Mouse (Mus musculus) spleen, postnatal 14 days (tissue): ENCODE measurements around the gene Tmem185b.

ENCODE experiments used
- DNase-seq, 2 experiments: peaks; one replicate each; pipeline ENCODE4 v3.0.0; 2021 to 2022; ENCODE audit warnings: low spot score in 2 of 2

The Tmem185b gene

GRCm38 (mm10) chr1:119503181-119503580 is 22.8 kb upstream of the Tmem185b start:
- no peak for DNase-seq

DNA sequence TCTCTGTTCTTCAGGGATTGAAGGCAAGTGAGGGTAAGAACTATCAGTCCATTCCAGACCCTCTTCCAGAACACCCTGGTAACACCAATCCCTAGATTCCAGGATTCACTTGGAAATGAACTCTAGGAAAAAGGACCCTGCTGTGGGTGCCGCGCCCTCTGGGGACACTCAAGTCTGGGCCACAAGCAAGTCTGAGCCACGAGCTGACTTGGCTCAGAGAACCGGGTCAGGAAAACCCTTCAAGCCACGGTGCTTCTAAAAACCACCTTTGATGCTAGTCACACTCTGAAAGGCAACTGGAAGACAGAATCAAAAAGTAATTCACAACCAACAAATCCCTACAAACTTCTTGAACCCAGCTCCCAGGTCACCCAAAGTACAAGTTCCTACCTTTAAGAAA is 22.2 kb upstream of the Tmem185b start:
- DNase-seq, result no peak

GRCm38 (mm10) chr1:119504260-119505062 is 21.5 kb upstream of the Tmem185b start, which contains the start of gene Ralb:
TSS of gene Ralb (minus strand) at chr1:119504794.
- DNase-seq, result peak; percentile 70 to 73

GRCm38 (mm10) chr1:119505951-119506350 is 20.0 kb upstream of the Tmem185b start:
- DNase-seq, result no peak

- no peak for DNase-seq
Observed at GRCm38 (mm10) chr1:119508548-119508947, 17.4 kb upstream of the Tmem185b start.

- no peak for DNase-seq
Observed at GRCm38 (mm10) chr1:119509474-119509873, 16.5 kb upstream of the Tmem185b start.

- DNase-seq, result no peak
Observed at GRCm38 (mm10) chr1:119510409-119510808, 15.6 kb upstream of the Tmem185b start.

DNA sequence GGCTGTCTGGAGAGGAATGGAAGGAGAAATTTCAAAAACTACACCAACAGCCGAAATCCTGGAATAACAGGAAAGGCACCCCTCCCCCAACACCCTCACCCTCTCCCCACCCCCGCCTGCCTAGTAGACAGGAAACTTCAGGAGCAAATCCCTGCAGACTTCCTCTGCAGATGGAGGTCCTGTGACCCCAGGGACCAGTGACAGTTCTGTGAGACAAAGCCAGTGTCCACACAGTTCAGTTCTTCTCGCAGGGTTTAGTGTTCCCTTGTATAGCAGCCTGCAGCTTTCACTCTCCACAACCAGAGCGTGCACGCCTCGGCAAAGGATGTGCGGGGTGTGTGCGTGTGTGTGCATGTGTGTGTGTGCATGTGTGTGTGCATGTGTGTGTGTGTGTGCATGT is 15.1 kb upstream of the Tmem185b start:
- DNase-seq, result no peak

- no peak for DNase-seq
Observed at GRCm38 (mm10) chr1:119518060-119518459, 7.9 kb upstream of the Tmem185b start.

DNA sequence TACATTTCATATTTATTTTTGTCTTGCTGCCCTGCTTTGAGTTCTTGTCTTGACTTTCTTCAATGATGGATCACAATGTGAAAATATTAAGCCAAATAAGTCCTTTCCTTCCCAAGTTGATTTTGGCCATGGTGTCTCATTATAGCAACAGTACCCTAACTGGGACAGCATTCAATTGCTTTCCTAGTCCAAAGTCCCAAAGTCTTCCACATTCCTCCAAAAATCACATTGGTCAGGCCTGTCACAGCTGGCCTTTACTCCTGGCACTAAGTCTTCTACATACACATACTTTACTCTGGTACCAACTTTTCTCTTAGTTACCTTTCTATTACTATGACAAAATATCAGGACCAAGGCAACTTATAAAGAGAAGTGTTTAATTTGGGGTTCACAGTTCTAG is 7.2 kb upstream of the Tmem185b start:
- DNase-seq, result no peak

- DNase-seq, result no peak
Observed at GRCm38 (mm10) chr1:119519286-119519685, 6.7 kb upstream of the Tmem185b start.

- no peak for DNase-seq
Observed at GRCm38 (mm10) chr1:119521029-119521428, 4.9 kb upstream of the Tmem185b start.

- no peak for DNase-seq
Observed at GRCm38 (mm10) chr1:119521681-119522080, 4.3 kb upstream of the Tmem185b start.

- DNase-seq, result no peak
Observed at GRCm38 (mm10) chr1:119522726-119523125, 3.2 kb upstream of the Tmem185b start.

DNA sequence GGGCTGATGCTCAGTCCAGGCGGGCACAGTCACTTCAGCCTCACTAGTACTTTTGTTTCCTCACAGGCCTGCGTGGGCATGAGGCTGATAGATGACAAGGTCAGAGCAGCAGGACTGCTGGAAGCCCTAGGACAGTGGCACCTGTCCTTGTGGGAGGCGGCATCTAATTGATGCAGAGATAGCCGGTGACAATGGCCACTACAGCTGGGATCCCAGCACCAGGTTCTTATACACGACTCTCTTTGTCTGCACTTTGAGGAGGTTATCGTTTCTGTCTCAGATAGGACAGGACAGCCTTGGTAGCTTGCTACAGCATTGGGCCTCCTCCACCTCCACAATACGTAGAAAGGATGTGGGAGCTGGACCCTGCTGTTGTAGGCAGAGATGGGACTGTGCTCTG is 2.6 kb upstream of the Tmem185b start:
- no peak for DNase-seq

DNA sequence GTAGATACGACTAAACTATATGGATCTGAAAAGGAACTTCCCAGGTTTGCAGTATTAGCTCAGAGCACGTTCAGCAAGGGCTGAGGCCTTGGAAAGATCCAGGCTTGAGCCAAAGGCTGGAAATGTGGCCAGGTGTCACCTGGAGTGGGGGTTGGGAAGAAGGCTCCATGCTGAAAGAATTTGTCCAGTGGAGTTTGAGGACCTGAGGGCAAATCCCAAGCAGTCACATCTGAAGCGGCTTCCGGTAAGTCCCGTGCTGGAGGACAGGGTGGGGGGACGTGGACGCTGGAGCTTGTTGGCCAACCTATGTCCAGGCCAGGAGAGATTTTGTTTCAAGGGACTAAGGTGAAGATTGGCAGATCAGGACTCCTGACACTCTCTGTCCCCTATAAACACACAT is 2.1 kb upstream of the Tmem185b start:
- DNase-seq, result no peak

DNA sequence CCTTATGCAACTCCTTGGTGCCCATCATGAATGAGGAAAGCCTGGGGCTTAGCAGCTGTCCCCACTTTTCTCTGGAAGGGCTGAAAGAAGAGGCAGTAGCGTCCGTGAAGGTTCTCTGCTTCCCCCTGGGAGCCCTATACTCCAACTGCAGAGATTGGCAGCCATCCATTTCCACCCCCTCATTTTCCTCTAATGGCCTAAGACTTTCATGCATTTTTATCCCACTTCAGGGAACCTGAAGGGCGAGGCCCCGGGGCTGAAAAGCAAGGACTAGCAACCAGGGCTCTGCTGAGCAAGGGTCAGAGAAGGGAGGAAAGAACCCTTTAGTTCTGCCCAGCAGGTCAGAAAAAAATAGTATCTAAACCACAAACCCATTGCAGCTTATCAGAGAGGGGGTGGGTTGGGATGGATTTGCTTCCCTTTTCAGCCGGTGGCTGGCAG is 936 bp upstream of the Tmem185b start:
- no peak for DNase-seq

GRCm38 (mm10) chr1:119530941-119531340 is 5.0 kb downstream of the Tmem185b start:
- no peak for DNase-seq

GRCm38 (mm10) chr1:119532165-119532564 is 6.2 kb downstream of the Tmem185b start:
- no peak for DNase-seq

DNA sequence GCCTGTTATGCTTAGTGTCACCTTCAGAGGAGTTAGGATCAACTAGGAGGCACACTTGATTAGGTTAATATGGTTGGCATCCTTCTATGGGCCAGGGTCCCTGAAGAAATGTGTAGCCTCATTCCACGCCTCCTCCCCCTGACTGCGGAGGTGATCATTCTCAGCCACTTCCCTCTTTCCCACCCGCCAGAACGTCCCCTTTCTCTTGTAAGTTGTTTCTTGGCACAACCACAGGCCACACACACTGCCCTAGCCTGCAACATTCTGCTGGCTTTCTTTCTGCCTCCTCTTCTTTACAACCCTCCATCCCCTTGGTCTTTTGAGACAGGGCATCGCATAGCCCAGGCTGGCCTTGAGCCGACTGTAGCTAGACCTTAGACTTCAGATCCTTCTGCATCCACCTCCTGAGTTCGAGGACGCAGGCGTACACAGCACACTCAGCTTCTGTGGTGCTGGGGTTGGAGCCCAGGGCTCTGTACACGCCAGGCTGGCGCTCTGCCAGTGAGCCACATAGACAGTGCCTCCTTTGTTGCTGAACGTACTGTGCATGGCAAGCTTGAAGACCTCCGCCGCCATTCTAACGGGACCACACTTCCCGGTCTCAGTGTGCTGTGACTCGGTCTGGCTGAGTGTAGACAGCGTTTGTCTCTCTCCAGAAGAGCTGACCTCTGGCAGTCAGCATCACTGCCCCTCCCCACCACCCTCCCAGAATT is 7.3 kb downstream of the Tmem185b start:
- no peak for DNase-seq

DNA sequence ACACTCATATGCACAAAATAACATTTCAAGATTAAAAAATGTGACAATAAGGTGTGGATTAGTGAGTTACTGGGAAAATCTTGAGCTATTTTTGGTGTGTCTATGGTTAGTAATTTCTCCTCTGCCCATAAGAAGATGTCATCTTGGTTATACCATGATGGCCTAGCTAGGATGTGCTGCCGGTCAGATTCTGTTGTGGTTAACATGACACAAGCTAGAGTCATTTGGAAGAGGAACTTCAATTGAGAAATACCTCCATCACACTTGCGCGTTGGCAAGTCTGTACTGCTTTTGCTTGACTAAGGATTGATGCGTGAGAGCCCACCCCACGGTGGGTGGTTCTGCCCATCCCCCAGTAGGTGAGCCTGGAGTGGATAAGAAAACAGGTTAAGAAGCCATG is 8.4 kb downstream of the Tmem185b start:
- no peak for DNase-seq

DNA sequence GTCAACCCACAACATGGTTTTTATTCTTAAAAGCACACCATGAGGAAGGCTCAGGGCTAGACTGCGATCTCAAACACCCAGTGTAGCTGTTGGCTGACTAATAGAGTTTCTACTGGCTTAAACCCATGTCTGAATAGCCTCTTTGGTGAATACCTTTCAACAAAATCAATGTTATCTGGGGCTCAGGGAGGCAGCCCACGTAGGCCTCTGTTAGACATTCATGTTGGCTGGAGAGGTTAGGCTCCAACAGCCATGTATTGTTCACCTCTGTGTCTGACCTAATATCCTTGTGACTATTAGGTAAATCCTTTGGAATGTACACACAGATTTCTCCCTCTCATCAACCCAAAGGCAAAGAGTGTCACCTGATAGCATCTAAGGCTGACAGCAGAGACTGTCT is 10.2 kb downstream of the Tmem185b start:
- no peak for DNase-seq

- DNase-seq, result no peak
Observed at GRCm38 (mm10) chr1:119537651-119538050, 11.7 kb downstream of the Tmem185b start.
